Mouse (Mus musculus) cerebellum, postnatal 25 days (tissue): ENCODE results near the gene Carnmt1.

Source experiments
- DNase-seq, 2 experiments: peaks; one replicate each; pipeline ENCODE4 v3.0.0; 2021; ENCODE audit warnings: mixed read lengths in 2 of 2

The Carnmt1 gene

GRCm38 (mm10) chr19:18670608-18671007 is at the start of gene Carnmt1:
TSS of gene Carnmt1 (plus strand) at chr19:18670764.
- DNase-seq: peak; percentile 98 to 99

GRCm38 (mm10) chr19:18623894-18624293 is 46.7 kb upstream of the Carnmt1 start:
- DNase-seq: no peak

GRCm38 (mm10) chr19:18629589-18629988 is 41.0 kb upstream of the Carnmt1 start:
- peak in 1 of 2 experiments; percentile 35 for DNase-seq

- no peak for DNase-seq
Observed at GRCm38 (mm10) chr19:18630221-18631119, 40.1 kb upstream of the Carnmt1 start.

- DNase-seq: no peak
Observed at GRCm38 (mm10) chr19:18631161-18631643, 39.4 kb upstream of the Carnmt1 start.

- peak; percentile 96 to 98 for DNase-seq
Observed at GRCm38 (mm10) chr19:18631644-18632219, 38.8 kb upstream of the Carnmt1 start, which contains the start of the genes Ostf1 and Nmrk1. TSS of gene Ostf1 (minus strand) at chr19:18631823. TSS of gene Nmrk1 (plus strand) at chr19:18631950.

GRCm38 (mm10) chr19:18632231-18633185 is 38.1 kb upstream of the Carnmt1 start:
- no peak for DNase-seq

- DNase-seq: no peak
Observed at GRCm38 (mm10) chr19:18637954-18638353, 32.6 kb upstream of the Carnmt1 start.

GRCm38 (mm10) chr19:18638949-18639348 is 31.6 kb upstream of the Carnmt1 start:
- no peak for DNase-seq

GRCm38 (mm10) chr19:18639552-18639951 is 31.0 kb upstream of the Carnmt1 start:
- DNase-seq: peak; percentile 38 to 64

GRCm38 (mm10) chr19:18641001-18641400 is 29.6 kb upstream of the Carnmt1 start:
- no peak for DNase-seq

- no peak for DNase-seq
Observed at GRCm38 (mm10) chr19:18643411-18643810, 27.2 kb upstream of the Carnmt1 start.

- DNase-seq: no peak
Observed at GRCm38 (mm10) chr19:18644084-18644483, 26.5 kb upstream of the Carnmt1 start.

- DNase-seq: no peak
Observed at GRCm38 (mm10) chr19:18646397-18646796, 24.2 kb upstream of the Carnmt1 start.

GRCm38 (mm10) chr19:18646853-18647420 is 23.6 kb upstream of the Carnmt1 start:
- no peak for DNase-seq

- DNase-seq: no peak
Observed at GRCm38 (mm10) chr19:18647775-18648557, 22.6 kb upstream of the Carnmt1 start.

GRCm38 (mm10) chr19:18648558-18648945 is 22.0 kb upstream of the Carnmt1 start:
- DNase-seq: no peak

GRCm38 (mm10) chr19:18649955-18650354 is 20.6 kb upstream of the Carnmt1 start:
- DNase-seq: no peak

GRCm38 (mm10) chr19:18650473-18650872 is 20.1 kb upstream of the Carnmt1 start:
- DNase-seq: no peak

GRCm38 (mm10) chr19:18652592-18652991 is 18.0 kb upstream of the Carnmt1 start:
- DNase-seq: peak; percentile 86 to 90

- peak; percentile 32 to 42 for DNase-seq
Observed at GRCm38 (mm10) chr19:18653058-18653457, 17.5 kb upstream of the Carnmt1 start.
